Mouse (Mus musculus) neutrophil, adult 59 days (primary cell): ENCODE data around the gene Zcchc13. TPM values are rescaled to one million over a fixed set of nuclear protein-coding genes. Genes with fewer than 3 reads are reported as not detected.

Experiments used
- total RNA-seq, 2 experiments: library from RNA; stranded (reverse); gene quantifications; 1 replicate in 1 of 2; 2 replicates in 1 of 2; pipeline ENCODE4 v1.2.4; 2023

The Zcchc13 gene
- total RNA-seq, result not detected

GRCm38 (mm10) chrX:103630303-103630702 lies at the start of gene Zcchc13:
Gene Zcchc13 (plus strand): TSS chrX:103630586.

Other genes with a start within 250 kb of the Zcchc13 start
- not detected for gene Tsx, start 216.1 kb upstream of the Zcchc13 start, total RNA-seq
- gene Gm26992, start 208.6 kb upstream of the Zcchc13 start, total RNA-seq, result not detected
- under 1 TPM in 1 of 2 experiments, not detected in 1; 0.18 TPM for gene Slc16a2, start 191.4 kb downstream of the Zcchc13 start, total RNA-seq